Mouse (Mus musculus): Measurements from ENCODE around the gene Galntl6. TPM values are rescaled to one million over a fixed set of nuclear protein-coding genes. Genes with fewer than 3 reads are reported as not detected.

Gene Galntl6
- polyA plus RNA-seq, 1 experiment from 2014 or later, result 0.12 TPM

- Histone ChIP-seq H3K27ac (ENCODE audit: low read depth) (no peak overlapping the region), H3K9ac (no peak overlapping the region), H3K4me3 (ENCODE audit: low read depth, low read length) (no peak overlapping the region), H3K9me3 (ENCODE audit: low read depth, low read length) (no peaks in the 10 kb centered on the region), H3K36me3 (ENCODE audit: insufficient read depth) (no peaks in the 10 kb centered on the region), H3K27me3 (ENCODE audit: insufficient read depth, low read length) (no peaks in the 10 kb centered on the region), H3K4me1 (ENCODE audit: insufficient read depth) (no peaks in the 10 kb centered on the region), H3K4me2 (no peak overlapping the region)
- ATAC-seq (ENCODE audit: insufficient read depth) (no peak), DNase-seq (no peak)
- WGBS, result 79% methylated on average over 6 of the region's 6 CpGs
- no peak for TF ChIP-seq CTCF (IDR thresholded peaks at IDR 0.05; ENCODE audit: low read depth)
Measured at GRCm38 (mm10) chr8:57922214-57923070, 990.0 kb downstream of the Galntl6 start.

DNA sequence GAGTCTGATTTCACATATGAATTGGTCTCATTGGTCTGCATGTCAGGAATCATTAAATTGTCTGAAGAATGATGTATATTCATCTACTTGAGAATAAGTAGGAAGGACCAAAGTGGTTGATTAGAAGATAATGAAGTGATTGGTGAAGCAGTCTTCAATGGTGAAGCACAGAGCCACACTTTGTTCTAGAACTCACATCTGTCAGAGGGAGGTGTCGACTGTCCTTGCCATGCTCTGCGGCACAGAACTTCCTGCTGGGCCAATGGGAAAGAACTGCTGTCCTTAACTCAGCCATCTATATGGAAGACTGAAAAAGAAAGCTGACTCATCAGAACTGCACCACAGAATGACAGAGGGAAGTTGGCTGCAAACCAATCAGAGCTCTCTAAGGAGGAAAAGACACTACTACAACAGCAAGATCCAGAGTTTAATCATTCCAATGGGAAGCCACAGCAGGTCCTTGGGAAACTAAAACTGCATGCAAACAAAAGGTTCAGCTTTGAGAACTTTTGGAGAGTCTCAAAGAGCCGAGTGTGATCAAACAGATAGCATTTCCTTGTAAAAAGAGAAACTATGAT, 992.0 kb downstream of the Galntl6 start:
- ATAC-seq (ENCODE audit: insufficient read depth) (no peak), DNase-seq (peak; percentile 53)
- no peak overlapping the region for H3K9ac ChIP-seq
- TF ChIP-seq CTCF (IDR thresholded peaks at IDR 0.05; ENCODE audit: low read depth), result no peak
- H3K4me2 ChIP-seq, result no peak overlapping the region
- H3K27me3 ChIP-seq (ENCODE audit: insufficient read depth, low read length), result no peaks in the 10 kb centered on the region
- H3K27ac ChIP-seq (ENCODE audit: low read depth), result no peak overlapping the region
- no peak overlapping the region for H3K4me3 ChIP-seq (ENCODE audit: low read depth, low read length)
- no peaks in the 10 kb centered on the region for H3K36me3 ChIP-seq (ENCODE audit: insufficient read depth)
- no peaks in the 10 kb centered on the region for H3K4me1 ChIP-seq (ENCODE audit: insufficient read depth)
- H3K9me3 ChIP-seq (ENCODE audit: low read depth, low read length), result no peaks in the 10 kb centered on the region
- 48% methylated on average over 3 of the region's 3 CpGs for WGBS

- DNase-seq, result peak; percentile 71
- H3K4me1 ChIP-seq (ENCODE audit: insufficient read depth), result no peaks in the 10 kb centered on the region
- no peaks in the 10 kb centered on the region for H3K36me3 ChIP-seq (ENCODE audit: insufficient read depth)
- no peak overlapping the region for H3K4me3 ChIP-seq (ENCODE audit: low read depth, low read length)
- no peak for TF ChIP-seq CTCF (IDR thresholded peaks at IDR 0.05; ENCODE audit: low read depth)
- no peaks in the 10 kb centered on the region for H3K27me3 ChIP-seq (ENCODE audit: insufficient read depth, low read length)
- H3K27ac ChIP-seq (ENCODE audit: low read depth), result no peak overlapping the region
- no peaks in the 10 kb centered on the region for H3K9me3 ChIP-seq (ENCODE audit: low read depth, low read length)
- H3K4me2 ChIP-seq, result no peak overlapping the region
- 66% methylated on average over 9 of the region's 9 CpGs for WGBS
- peak; percentile 83; the same call in 1 of the 2 replicates for ATAC-seq (ENCODE audit: insufficient read depth)
- H3K9ac ChIP-seq, result no peak overlapping the region
Measured at GRCm38 (mm10) chr8:57918720-57919640, 993.5 kb downstream of the Galntl6 start.

DNA sequence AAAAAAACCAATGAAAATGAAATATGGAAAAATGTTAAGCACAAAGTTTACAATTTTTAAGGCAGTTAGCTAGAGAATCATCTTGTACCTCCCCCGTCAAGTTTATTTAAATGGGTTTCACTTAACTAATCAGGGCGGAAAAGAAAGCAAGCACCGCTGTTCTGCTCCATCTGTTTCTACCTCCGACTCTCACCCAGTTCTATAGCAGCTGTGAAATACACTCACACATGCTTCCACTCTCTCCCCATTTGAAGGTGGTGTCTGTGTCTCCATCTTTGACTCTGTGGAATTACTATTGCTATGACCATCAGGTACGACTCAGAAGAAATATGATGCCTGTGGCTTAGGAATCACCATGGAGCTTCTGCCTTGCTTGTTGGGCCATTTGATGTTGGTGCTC, 1019.1 kb downstream of the Galntl6 start:
- H3K4me1 ChIP-seq (ENCODE audit: insufficient read depth), result no peaks in the 10 kb centered on the region
- no peak overlapping the region for H3K4me2 ChIP-seq
- DNase-seq, result no peak
- H3K9me3 ChIP-seq (ENCODE audit: low read depth, low read length), result no peaks in the 10 kb centered on the region
- no peaks in the 10 kb centered on the region for H3K27me3 ChIP-seq (ENCODE audit: insufficient read depth, low read length)
- no peaks in the 10 kb centered on the region for H3K36me3 ChIP-seq (ENCODE audit: insufficient read depth)
- H3K27ac ChIP-seq (ENCODE audit: low read depth), result no peak overlapping the region
- no peak for ATAC-seq (ENCODE audit: insufficient read depth)
- no peak for TF ChIP-seq CTCF (IDR thresholded peaks at IDR 0.05; ENCODE audit: low read depth)
- no peak overlapping the region for H3K4me3 ChIP-seq (ENCODE audit: low read depth, low read length)
- H3K9ac ChIP-seq, result no peak overlapping the region
- 88% methylated on average over 5 of the region's 5 CpGs for WGBS

DNA sequence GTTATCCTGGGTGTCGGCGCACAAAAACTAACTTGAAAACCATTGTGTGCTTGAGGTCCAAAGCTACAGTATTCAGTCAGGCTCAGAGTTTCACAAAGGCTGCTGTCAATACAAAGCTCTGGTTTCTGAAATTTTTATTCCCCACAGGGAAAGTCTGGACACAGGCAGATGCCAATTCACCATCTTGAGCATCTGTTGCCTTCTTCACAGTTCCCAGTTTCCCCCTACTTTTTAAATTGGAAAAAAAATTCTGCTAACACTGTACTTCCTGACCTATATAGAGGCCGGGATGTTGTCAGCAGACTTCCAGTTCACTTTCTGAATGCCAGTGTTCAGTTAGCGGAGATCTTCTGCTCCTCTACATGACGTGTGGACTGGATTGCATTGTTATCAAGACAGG, 1020.3 kb downstream of the Galntl6 start:
- Histone ChIP-seq H3K4me1 (ENCODE audit: insufficient read depth) (no peaks in the 10 kb centered on the region), H3K27me3 (ENCODE audit: insufficient read depth, low read length) (no peaks in the 10 kb centered on the region), H3K27ac (ENCODE audit: low read depth) (no peak overlapping the region), H3K9me3 (ENCODE audit: low read depth, low read length) (no peaks in the 10 kb centered on the region), H3K4me2 (no peak overlapping the region), H3K36me3 (ENCODE audit: insufficient read depth) (no peaks in the 10 kb centered on the region), H3K9ac (no peak overlapping the region), H3K4me3 (ENCODE audit: low read depth, low read length) (no peak overlapping the region)
- no peak for ATAC-seq (ENCODE audit: insufficient read depth)
- no peak for TF ChIP-seq CTCF (IDR thresholded peaks at IDR 0.05; ENCODE audit: low read depth)
- 77% methylated on average over 5 of the region's 5 CpGs for WGBS
- no peak for DNase-seq

- no peak for TF ChIP-seq CTCF (IDR thresholded peaks at IDR 0.05; ENCODE audit: low read depth)
- no peak overlapping the region for H3K4me3 ChIP-seq (ENCODE audit: low read depth, low read length)
- WGBS, result 84% methylated on average over 4 of the region's 4 CpGs
Measured at GRCm38 (mm10) chr8:57890159-57890558, 1022.3 kb downstream of the Galntl6 start.

DNA sequence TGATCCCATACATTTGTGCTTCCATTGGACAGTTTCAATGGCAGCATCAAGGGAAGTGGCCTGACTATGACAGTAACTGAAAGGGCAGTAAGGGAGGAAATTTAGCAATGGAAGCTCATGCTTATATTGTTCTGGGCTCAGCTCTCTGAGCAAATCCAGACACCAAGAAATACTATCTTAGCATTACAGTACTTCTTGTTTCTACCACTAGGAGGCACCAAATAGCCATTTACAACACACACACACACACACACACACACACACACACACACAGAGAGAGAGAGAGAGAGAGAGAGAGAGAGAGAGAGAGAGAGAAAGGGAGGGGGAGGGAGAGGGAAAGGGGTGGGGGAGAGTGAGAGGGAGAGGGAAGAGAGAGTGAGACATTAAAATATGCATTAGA, 1023.6 kb downstream of the Galntl6 start:
- H3K4me2 ChIP-seq, result no peak overlapping the region

More at GRCm38 (mm10) chr8:57890159-57890558, 1022.3 kb downstream of the Galntl6 start:
- no peaks in the 10 kb centered on the region for H3K4me1 ChIP-seq (ENCODE audit: insufficient read depth)
- no peaks in the 10 kb centered on the region for H3K36me3 ChIP-seq (ENCODE audit: insufficient read depth)
- no peak overlapping the region for H3K27ac ChIP-seq (ENCODE audit: low read depth)
- DNase-seq (no peak), ATAC-seq (ENCODE audit: insufficient read depth) (no peak)
- no peaks in the 10 kb centered on the region for H3K9me3 ChIP-seq (ENCODE audit: low read depth, low read length)
- no peak overlapping the region for H3K9ac ChIP-seq
- no peak overlapping the region for H3K4me2 ChIP-seq
- no peaks in the 10 kb centered on the region for H3K27me3 ChIP-seq (ENCODE audit: insufficient read depth, low read length)

More for the DNA sequence above, 1023.6 kb downstream of the Galntl6 start:
- H3K4me1 ChIP-seq (ENCODE audit: insufficient read depth), result no peaks in the 10 kb centered on the region
- H3K9ac ChIP-seq, result no peak overlapping the region
- DNase-seq (no peak), ATAC-seq (ENCODE audit: insufficient read depth) (no peak)
- no peaks in the 10 kb centered on the region for H3K36me3 ChIP-seq (ENCODE audit: insufficient read depth)
- no peaks in the 10 kb centered on the region for H3K27me3 ChIP-seq (ENCODE audit: insufficient read depth, low read length)
- H3K27ac ChIP-seq (ENCODE audit: low read depth), result no peak overlapping the region
- H3K4me3 ChIP-seq (ENCODE audit: low read depth, low read length), result no peak overlapping the region
- no peaks in the 10 kb centered on the region for H3K9me3 ChIP-seq (ENCODE audit: low read depth, low read length)
- TF ChIP-seq CTCF (IDR thresholded peaks at IDR 0.05; ENCODE audit: low read depth), result no peak
